Mouse (Mus musculus): Measurements from ENCODE around the gene Immp2l. TPM values are rescaled to one million over a fixed set of nuclear protein-coding genes. Genes with fewer than 3 reads are reported as not detected.
A peak's percentile ranks its signal among the peaks of the same experiment; 100 is the strongest.
"Not testable (repeated sequence)": the region's sequence is repeated elsewhere in the genome, so short reads cannot be mapped to it uniquely, and the experiment has no call there.

The Immp2l gene
- total RNA-seq, 2 experiments from 2014 or later = 7.3 to 9.7 TPM

DNA sequence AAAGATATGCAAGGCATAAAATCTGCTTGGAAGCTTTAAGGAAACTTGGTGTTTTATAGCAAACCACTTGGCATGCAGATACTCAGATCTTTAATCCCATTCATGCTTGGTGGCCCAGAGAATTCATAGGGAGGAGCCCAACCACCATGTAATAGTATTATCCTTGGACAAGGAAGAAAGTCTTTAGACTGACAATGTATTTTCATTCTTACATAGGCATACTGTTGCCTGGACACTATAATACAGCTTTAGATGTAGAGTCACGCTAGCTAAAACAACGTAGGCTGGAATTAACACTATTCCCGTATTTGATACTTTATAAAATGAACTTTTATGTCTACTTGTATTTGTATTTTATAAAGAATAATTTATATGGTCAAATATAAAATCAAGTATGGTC, 665.9 kb downstream of the Immp2l start:
- DNase-seq = no peak

DNA sequence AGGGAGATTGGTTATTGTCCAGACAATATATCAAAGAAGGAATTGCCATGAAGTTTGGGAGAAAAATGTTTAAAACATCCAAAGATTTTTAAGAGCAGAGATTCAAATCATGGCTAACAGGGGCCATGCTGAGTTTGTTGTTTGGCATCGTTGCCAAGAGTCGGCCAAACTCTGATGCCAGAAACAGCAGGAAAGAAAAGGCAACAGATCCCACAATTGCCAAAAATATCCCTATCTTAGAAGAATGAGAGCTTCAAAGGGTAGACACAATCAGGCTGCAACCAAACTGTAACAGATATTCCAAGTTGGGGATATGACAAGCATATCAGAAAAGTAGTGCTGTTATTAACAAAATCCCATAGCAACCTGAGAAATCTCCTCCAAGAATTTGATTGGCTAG, 686.7 kb downstream of the Immp2l start:
- DNase-seq = no peak

DNA sequence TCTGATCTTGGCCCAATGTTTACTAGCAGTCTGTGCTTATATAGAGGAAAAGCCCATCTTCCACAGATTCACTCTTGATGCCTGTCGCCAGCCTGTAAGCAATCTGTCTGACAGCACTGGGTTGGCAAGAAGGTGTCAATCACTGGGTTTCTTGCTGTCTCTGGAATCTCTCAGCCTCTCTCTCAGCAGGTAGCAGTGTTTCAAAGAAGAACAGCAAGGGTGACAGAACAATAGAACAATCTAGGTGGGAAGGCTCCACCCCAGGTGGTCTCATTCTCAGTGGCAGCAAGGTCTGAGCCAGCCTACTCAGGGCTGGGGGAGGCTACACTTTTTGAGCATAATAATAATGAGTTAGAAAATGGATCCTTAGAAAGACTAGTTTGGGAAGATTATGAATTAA, 693.1 kb downstream of the Immp2l start:
- DNase-seq = no peak

DNA sequence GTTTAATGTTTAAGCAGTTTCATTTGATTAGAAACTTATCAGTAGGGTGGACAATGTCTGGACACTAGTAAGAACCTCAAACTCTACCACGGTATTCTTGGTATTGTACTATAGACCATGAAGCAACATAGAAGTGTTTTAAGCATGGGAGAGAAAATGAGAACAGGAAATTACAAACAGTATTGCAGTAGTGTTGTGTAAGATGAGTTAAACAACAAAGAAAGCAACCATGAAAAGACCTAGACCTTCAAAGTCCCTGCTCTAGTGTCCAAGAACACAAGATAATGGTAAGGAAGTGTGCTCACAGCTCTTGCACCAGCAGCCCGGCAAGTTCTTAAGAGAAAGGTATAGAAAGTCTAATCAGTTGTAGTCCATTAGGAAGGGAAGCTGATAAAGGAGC, 700.7 kb downstream of the Immp2l start:
- DNase-seq = no peak

DNA sequence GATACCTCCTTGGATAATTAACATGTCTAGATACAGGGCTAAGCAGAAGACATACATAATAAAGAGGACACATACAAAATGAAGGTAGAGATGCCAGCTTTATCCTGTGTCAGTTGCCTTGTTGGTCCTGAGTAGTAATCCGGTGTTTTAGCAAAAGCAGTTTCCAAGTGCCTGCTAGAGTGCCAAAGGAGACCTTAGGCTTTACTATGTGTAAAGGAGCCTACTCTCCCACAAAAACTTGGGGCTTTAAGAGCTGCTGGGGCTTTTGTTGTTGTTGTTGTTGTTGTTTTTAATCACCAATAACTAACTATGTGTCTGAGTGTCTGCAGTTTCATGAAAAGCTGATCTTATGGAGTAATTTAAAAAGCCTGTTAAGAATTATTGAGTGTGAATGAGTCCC, 702.8 kb downstream of the Immp2l start:
- no peak for DNase-seq

DNA sequence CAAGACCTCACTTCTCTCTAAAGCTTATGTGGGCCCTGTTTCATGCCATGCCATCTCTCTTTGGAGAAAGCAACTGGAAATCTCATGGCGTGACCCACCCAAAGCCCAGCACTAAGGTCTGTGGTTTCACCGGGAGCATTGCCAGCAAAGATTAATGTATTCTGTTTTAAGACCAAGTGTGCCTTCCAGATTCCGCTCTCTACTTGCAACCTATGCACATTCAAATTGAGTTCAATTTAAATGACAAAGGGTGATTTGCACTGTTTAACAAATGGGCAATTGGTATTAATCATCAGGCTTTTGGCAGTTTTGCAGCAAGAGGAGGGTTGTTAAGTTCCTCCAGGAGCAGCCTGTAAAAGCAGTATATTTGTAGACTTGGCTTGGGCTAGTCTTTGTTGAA, 703.3 kb downstream of the Immp2l start:
- DNase-seq = no peak

DNA sequence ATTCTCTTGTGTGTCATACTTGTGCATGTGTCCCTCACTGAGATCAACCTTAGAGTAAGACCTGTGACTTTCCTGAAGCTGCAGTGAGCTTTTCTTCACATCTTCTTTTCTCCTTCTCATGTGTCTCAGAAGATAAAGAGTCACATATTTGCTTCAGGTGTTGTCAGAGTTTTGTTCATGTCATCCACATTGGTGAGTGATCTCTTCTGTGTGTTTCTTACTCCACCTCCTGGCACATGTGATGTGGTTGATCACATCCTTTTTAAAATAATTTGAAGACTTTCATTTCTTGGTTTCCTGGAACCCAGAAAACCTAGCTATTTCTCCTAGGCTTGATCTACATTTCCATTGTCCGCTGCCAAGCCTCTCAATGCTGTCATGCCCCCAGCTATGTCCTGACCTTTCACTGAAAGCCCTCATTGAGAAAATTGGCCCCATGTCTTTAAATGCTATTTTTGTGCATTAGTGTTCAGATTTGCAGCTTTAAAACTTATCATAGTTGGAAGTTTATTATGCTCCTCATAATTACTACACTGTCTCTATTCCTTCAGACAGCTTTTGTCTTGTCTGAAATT, 704.0 kb downstream of the Immp2l start:
- no peak for DNase-seq

DNA sequence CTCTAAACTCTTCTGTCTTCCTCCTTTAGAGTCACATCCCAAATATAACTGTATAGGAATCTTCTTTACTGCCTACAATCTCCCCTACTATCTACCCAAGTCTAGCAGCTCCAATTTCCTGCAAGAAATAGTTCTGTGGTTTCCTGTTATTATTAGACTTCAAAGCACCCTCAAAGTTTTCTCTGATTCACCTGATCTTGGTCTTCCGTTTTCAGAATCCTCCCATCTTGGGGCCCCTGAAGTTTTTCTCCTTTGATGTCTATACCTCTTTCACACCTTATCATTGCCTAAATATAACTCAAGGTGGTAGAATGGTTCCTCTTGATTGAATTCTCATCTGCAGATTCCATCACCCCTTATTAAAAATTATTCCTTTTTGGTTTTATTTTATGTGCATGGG, 704.6 kb downstream of the Immp2l start:
- DNase-seq = no peak

DNA sequence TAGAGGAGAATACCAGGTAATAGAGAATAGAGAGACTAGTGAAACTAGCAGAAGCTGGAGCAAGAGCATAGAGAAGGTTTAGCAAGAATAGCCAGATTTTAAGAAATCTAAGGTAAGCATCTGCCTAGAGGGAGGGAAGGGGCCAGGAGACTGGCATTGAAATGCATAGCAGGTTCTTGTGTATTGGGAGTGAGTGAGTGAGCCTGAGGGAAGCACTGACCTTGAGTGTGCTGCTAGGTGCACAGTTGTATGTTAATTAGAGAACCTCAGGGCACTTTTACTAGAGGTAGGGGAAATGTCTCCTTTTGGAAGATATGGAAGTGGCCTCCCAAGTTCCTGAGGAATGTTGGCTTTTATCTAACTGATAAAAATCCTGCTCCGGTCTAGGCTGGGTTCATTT, 705.9 kb downstream of the Immp2l start:
- no peak for DNase-seq

DNA sequence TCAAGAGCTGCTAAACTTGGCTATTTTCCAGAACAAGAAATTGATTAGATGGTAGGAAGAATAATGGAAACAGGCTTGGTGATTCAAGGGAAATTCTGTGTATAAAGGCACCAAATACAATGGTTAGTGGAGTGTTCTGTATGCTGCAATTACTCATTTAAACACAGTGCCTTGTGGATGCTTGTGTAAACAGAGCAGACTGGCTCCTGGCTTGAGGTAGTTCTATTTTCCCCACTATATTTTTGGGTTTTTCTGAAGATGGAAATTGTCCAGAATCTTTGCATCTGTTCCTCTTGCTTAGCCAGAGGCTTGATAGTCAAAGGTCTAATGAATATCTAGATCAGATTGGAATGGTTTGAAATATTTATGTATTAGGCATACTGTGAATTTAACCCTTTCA, 709.3 kb downstream of the Immp2l start:
- no peak for DNase-seq

DNA sequence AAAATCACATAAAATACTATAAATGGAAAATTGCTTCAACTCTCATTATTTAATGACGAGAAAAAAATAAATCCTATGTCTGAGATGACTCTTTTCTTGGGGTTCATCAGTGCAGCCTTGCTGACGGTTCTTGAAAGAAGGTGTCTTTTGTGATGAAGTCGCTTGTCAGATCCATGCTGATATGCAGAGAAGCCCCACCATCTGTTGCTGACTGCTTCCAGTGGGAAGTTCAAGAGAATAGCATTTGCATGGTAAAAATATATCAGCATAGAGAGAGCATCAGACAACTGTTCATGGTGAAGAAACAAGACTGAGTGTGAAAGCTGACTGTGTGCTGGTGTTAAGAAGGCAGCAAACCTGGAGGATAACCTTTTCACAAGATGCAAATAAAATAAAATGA, 719.0 kb downstream of the Immp2l start:
- DNase-seq = no peak

DNA sequence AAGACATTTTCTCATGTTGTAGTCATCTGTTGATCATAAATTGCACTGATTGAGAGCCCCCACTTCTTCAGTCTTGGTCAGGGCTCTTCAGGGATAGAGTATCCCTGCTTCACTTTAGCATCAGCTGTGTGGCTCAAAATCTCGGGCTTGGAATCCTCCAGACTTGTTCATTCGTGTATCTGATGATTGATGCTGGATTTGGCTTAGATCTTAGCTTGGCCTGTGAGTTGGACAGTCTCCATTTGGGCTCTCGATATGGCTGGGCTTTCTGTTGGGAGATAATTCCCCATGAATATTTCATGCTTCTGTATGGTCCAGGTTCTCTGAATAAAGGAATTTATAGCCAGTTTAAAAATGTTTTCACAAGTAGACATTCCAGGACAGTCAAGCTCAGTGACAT, 739.5 kb downstream of the Immp2l start:
- DNase-seq = no peak

DNA sequence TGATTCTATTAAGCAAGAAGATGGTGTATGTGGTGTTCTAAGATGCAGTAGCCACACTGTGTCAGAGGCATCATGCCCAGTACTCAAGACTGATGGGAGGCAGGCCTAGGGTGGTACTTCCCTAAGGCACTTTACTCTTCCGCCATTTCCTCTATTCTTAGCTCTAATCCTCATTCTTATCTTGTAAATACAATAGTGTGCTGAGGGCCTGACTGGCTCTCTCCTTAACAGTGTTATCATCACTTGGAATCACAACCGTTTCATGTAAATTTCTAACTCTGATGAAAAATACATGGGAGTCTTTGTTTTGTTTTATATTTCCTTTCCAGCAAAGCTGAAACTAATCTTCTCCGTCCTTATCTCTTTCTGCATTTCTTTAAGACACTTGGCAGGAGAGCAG, 750.1 kb downstream of the Immp2l start:
- DNase-seq = no peak

DNA sequence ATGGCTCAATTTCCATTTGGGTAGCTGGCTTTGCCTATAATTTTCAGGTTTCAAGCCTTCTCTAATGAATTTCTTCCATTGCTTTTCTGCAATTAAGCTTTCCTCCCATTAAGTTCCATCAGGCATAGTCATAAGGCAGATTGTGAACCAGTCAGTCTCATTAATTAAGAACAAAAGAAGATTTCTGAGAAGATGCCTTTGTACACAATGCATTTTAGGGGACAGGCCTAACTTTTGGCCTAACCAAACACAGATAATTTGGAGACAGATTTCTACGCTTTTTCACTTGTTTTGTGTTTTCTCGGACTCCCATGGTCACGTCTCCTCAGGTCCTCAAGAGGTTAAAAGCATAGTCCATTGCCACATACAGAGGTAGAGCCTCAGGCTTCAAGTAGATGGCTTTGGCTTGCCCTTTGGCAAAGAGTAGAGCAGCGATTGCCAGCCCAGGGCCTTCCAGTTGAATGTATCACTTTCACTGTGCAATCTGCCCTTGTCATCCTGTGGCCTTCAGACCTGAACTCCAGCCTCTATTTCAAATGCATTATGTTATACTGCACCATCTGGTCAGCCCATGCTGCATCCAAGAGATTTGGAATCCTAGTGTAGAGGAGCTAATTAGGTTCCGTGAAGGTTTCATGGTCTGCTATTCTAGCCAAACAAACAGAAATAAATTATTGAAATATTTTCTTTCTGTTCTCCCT, 750.9 kb downstream of the Immp2l start:
- DNase-seq = peak; percentile 17

DNA sequence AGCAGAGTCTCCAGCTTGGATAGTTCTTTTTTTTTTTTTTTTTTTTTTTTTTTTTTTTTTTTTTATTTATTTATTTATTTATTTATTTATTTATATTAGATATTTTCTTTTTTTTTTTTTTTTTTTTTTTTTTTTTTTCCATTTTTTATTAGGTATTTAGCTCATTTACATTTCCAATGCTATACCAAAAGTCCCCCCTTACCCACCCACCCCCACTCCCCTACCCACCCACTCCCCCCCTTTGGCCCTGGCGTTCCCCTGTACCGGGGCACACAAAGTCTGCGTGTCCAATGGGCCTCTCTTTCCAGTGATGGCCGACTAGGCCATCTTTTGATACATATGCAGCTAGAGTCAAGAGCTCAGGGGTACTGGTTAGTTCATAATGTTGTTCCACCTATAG, 753.9 kb downstream of the Immp2l start:
- DNase-seq = not testable (repeated sequence)

DNA sequence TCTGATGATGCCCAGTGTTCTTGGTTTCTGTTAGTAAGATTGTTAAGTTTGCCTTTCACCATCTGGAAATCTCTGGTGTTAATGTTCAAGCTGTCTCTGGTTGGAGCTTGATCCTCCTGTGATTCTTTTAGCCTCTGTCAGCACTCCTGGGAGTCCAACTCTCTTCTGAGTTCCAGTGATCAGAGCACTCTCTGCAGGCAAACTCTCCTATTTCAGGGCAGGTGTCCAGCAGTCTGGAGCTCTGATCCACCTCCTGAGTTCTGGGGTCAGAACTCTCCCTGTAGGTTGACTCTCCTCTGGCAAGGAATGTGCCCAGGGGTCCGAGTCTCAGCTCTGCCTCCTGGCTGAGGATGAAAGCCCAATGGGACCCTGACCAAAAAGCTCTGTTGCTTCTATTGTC, 769.8 kb downstream of the Immp2l start:
- not testable (repeated sequence) for DNase-seq

DNA sequence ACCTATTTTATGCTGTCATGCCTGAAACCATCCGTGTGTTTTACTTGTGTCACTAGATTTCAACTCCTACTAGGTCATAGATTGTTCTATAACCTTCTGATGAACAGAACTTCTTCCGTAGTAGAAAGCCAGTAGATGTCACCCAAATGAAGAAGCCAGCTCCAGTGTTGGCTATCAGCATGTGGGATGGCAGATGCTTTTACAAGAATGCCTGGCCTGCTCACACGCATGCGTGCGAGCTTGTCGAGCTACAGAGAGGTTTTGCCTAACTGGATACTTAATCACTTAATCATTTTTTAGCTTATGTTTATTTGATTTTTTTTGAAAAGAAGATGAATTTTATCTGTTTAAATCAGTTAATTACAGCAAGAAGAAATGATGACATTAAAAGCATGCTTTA, 805.6 kb downstream of the Immp2l start:
- no peak for DNase-seq

DNA sequence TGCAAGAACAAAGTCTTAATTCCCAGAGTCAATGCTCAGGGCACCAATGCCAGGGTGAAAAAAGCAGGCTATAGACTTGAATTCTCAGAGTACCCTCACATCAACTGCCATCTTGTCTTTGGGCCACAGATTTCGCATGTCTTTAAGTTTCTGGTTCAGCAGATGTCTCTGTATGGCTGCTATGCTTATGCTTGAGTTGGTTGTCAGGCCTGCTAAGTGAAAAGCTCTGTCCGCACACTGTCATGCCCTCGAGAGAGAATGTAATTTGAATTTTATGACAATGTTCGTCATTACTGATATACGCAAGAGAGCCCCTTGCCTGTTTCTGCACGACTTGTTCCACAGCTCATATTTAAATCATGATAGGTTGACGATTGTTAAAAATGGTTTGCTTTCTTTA, 807.8 kb downstream of the Immp2l start:
- DNase-seq = no peak

DNA sequence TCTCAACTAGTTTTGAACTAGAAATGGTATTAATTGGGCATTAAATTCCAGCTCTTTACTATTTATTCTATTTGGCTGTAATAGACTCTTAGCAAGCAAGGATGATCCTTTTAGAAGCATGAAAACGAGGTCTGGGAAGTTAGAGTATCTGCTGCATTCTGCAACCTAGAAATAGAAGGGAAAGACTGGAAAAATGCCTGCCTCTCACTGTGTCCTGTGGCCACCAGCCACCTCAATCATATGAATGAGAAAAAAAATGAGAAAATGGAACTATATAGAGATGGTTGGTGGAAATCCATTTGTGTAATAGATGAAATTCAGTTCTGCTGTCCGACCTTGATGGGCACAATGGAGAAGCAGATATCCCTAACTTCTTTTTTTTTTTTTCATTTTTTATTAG, 810.8 kb downstream of the Immp2l start:
- DNase-seq = no peak

DNA sequence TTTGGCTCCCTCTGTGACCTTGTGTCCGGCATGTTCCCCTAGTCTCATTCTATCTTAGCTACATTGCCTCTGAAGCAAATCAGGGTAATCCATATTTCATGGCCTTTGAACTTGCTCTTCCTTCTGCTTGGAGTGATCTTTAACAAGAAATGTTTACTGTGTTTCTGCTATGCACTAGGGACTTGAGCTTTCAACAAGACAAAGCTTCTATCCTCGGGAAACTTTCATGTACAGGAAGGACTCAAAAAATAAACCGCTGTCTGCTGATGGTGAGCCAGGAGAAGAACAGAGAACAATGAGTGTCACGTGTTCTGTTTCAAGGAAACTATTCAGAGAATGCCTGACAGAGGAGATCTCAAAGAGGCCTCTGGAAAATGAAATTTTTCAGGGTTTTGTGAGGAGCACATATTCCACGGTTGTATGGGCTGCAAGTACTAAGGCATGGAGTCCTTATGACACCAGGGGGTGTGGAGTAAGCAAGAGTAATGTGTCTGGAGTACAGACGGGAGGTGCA, 814.5 kb downstream of the Immp2l start:
- DNase-seq = no peak

DNA sequence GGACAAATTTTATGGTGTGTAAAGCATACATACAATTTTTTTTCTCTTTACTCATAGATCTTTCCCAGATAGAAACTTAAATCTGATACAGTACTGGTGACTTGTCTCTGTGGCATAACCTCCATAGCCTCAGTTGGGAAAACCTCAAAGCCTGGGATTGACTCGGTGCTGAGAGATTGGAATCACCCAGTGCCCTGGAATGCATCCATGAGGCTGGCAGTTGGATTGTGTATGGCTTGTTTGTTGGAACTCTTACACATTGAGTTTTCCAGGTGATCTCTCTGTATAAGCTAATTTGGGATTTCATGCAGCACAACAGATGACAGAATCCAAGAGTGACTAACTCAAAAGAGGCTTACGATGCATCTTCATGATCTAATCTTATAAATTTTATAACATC, 815.4 kb downstream of the Immp2l start:
- DNase-seq = no peak

DNA sequence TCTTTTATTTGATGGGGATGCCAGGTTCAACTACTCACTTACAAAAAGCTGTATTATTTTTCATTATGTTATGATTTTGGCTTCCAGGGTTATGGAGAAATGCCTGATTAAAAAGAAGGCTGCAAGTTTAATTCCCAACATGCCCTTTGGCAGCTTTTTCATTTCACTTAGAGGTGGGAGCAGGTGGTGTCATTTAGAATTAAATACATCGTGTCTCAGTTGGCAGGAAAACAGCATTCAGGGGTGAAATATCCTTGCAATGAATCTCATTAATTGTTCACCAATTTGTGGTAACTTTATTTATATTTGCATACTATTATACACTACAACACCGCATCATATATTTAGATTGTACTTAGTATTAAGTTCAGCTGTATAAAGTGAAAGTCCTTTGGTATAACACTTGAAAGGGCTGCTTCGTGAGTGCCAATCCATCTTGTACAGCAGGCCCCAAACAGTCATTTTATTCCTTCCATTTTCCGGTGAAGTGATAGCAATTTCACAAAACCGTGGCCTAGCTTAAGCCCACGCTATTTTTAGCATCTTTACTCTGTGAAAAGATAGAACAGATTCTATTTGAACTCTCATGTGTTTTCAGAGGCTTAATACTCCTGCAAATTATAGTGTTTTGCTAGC, 818.9 kb downstream of the Immp2l start:
- DNase-seq = no peak

DNA sequence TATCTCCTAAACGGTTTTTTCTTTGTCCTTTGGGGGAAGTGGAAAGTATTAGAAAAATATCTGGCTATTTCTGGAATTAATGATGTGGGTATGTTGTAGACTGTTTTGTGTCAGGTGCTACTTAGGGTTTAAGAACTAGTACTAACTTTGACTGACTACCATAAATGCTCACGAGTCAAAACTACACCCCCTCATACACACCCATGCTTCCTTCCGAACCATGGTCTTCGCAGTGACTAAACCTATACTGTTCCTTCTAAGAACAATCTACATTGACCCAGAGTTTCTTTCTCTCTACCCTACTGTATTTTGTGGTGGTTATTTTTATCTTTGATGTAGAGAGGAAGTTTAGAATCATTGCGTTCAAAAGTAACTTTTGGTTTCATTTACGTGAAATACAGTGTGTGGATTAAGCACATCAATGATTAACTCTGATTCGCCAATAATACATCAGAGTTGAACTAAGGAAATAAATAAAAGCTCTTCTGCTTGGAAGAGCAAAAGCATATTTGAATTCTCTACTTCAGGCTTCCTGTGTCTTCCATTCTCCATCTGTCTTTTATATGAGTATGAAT, 828.1 kb downstream of the Immp2l start:
- DNase-seq = no peak
